Mouse (Mus musculus) megakaryocyte, embryonic 14.5 days (primary cell): Measurements from ENCODE around the gene Mrpl14.

Experiments used
- FLI1 ChIP-seq: IDR thresholded peaks from 2 replicates; pipeline ENCODE4 v1.6.1; 2012; ENCODE audit warnings: low read length, inconsistent platforms, mixed read lengths
- GATA1 ChIP-seq: IDR thresholded peaks from 3 replicates; pipeline ENCODE4 v1.6.1; 2012; ENCODE audit warnings: mixed read lengths, low read length, inconsistent platforms, borderline replicate concordance

DNA sequence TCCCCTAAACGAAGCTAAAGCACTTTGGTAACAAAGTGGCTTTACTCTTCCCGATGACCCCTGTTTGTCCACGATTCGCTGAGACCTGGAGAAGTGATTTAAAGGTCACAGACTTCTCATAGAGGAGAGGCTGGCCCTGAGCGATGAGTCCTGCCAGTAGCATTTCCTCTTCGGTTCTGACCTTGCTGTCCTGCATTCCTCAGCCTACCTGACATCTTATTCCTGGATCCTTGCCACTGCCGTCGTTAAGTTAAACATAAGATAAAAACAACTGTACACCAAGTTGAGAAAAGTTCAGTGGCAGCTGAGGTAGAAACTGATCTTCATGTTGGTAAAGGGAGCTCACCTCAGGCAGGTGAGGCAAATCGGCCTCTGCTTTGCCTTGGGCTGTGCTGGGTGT, 3.0 kb downstream of the Mrpl14 start:
- TF ChIP-seq GATA1 (no peak), FLI1 (no peak)
